Mouse (Mus musculus) gastrocnemius, adult 8-10 months (tissue): ENCODE results near the gene Agpat3. TPM values are rescaled to one million over a fixed set of nuclear protein-coding genes. Genes with fewer than 3 reads are reported as not detected.
A peak's percentile ranks its signal among the peaks of the same experiment; 100 is the strongest.

Experiments used
- DNase-seq, 2 experiments: peaks; one replicate each; pipeline ENCODE4 v3.0.0; 2022; ENCODE audit warnings: low spot score in 2 of 2
- total RNA-seq, 4 experiments: library from RNA; stranded (reverse); gene quantifications; 2 replicates each; pipeline ENCODE4 v1.2.4; 2022

Agpat3 gene
- total RNA-seq, 4 experiments from 2014 or later: 107 to 126 (median 122) TPM

GRCm38 (mm10) chr10:78297576-78298484 lies 54.5 kb downstream of the Agpat3 start:
- DNase-seq: peak; percentile 80 to 84

GRCm38 (mm10) chr10:78296980-78297379 lies 55.3 kb downstream of the Agpat3 start:
- no peak for DNase-seq

- no peak for DNase-seq
These were observed 55.9 kb downstream of the Agpat3 start for GRCm38 (mm10) chr10:78296371-78296770.

GRCm38 (mm10) chr10:78293576-78293975 lies 58.7 kb downstream of the Agpat3 start:
- DNase-seq: no peak

GRCm38 (mm10) chr10:78292381-78292780 lies 59.9 kb downstream of the Agpat3 start:
- DNase-seq: no peak

GRCm38 (mm10) chr10:78290730-78291535 lies 61.4 kb downstream of the Agpat3 start:
- DNase-seq: no peak

GRCm38 (mm10) chr10:78288896-78289295 lies 63.4 kb downstream of the Agpat3 start:
- DNase-seq: no peak

GRCm38 (mm10) chr10:78288135-78288534 lies 64.2 kb downstream of the Agpat3 start:
- no peak for DNase-seq

GRCm38 (mm10) chr10:78287465-78288132 lies 64.7 kb downstream of the Agpat3 start:
- no peak for DNase-seq

- DNase-seq: no peak
These were observed 66.3 kb downstream of the Agpat3 start for GRCm38 (mm10) chr10:78285959-78286358.

GRCm38 (mm10) chr10:78285409-78285808 lies 66.9 kb downstream of the Agpat3 start:
- no peak for DNase-seq

- no peak for DNase-seq
These were observed 67.5 kb downstream of the Agpat3 start for GRCm38 (mm10) chr10:78284812-78285211.

- DNase-seq: no peak
These were observed 69.9 kb downstream of the Agpat3 start for GRCm38 (mm10) chr10:78282411-78282810.

- no peak for DNase-seq
These were observed 71.8 kb downstream of the Agpat3 start for GRCm38 (mm10) chr10:78280486-78280885.

- no peak for DNase-seq
These were observed 73.1 kb downstream of the Agpat3 start for GRCm38 (mm10) chr10:78279210-78279609.

GRCm38 (mm10) chr10:78277835-78278234 lies 74.5 kb downstream of the Agpat3 start:
- DNase-seq: no peak

- DNase-seq: no peak
These were observed 76.0 kb downstream of the Agpat3 start for GRCm38 (mm10) chr10:78276242-78276641.

GRCm38 (mm10) chr10:78272932-78273331 lies 79.4 kb downstream of the Agpat3 start:
- DNase-seq: no peak

- no peak for DNase-seq
These were observed 86.4 kb downstream of the Agpat3 start for GRCm38 (mm10) chr10:78265881-78266280.

GRCm38 (mm10) chr10:78264735-78265134 lies 87.6 kb downstream of the Agpat3 start:
- DNase-seq: no peak

GRCm38 (mm10) chr10:78260916-78261650 lies 91.2 kb downstream of the Agpat3 start:
- peak; percentile 39 to 57 for DNase-seq
